Mouse (Mus musculus): Measurements from ENCODE around the gene Sec14l3.

DNA sequence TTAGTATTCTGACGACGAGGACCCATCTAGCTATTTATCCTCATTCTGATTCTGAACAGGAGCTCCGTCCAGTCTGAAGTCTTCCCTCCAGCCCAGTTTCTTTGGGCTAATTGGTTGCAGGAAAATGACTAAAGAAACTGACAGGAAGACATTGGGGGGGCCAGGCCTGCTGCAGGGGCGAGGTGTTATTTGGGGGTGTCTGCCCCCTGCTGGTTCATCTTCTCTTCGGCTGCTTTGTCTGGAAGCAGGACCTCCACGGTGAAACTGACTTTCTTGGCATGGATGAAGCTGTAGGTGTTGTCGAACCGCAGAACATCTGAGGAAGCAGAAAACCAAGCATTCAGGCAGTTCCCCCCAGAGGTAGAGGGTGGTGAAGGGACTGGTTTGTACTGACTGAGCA, 33.5 kb downstream of the Sec14l3 start:
- TF ChIP-seq CTCF (IDR thresholded peaks at IDR 0.05; ENCODE audit: borderline replicate concordance, extremely low read depth, insufficient read depth, insufficient read length) (no peak), POLR2A (IDR thresholded peaks at IDR 0.05; ENCODE audit: borderline replicate concordance, extremely low read depth, insufficient read depth, insufficient read length, poor library complexity, severe bottlenecking) (no peak)
